Mouse (Mus musculus): ENCODE results near the gene Lmnb2.

Lmnb2 gene

DNA sequence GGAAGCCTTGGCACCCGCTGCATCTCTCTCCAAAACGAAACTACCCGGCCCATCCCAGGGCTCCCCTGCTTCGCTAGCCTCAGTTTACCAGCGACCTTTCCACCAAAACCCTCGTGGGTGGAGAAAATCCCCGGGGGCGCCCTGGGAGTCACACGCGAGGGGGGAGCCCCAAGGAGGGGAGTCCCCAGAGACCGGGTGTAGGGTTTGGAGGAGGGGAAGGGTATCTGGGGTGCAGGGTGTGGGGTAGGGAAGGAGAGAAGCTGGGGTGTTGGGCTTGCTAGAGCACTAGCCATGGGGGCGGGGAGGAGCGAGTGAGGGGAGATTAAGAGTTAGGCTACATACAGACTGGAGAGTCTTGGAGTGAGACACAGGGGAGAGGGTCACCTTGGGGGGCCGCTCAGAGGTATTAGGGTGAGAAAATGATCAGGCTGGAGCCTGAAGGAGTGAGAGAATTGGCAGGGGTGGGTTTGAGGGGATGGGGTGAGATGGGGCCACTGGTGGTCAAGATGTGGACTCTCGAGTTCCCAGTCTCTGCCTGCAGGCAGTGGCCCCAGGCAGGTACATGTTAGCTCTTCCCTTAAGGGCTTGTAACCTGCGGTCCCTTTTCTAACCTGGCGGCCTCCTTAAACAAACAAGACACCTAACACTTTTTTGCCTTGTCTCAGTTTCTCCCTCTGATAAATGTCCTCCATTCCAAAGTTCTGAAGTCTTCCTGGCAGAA is 14.8 kb upstream of the Lmnb2 start:
- in situ Hi-C loops (cut with MboI; ENCODE audit: low pct_unique_long_range_greater_than_20kb in 1 of 2, low sequenced_read_pairs in 2 of 2, unreplicated experiment in 1 of 2) = no loop called here

DNA sequence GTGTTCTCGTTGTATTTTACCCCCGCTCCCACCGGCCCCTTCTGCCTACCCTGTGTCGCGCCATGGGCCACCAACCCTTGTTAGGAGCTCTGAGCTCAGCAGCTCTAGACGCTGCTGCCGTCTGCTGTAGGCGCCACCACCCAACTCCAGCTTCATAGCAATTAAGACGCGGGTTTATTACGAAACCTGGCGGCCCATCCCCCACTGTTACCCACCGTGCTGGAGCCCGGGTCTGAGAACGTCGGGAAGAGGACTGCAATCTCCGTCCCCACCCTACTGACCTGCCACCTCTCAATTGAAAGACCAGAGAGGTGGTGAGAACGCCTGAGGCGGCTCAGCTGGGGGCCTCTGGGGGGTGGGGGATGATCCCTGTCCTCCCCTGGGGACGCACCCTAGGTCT is 14.2 kb upstream of the Lmnb2 start:
- in situ Hi-C loops (cut with MboI; ENCODE audit: low pct_unique_long_range_greater_than_20kb in 1 of 2, low sequenced_read_pairs in 2 of 2, unreplicated experiment in 1 of 2) = no loop called here

DNA sequence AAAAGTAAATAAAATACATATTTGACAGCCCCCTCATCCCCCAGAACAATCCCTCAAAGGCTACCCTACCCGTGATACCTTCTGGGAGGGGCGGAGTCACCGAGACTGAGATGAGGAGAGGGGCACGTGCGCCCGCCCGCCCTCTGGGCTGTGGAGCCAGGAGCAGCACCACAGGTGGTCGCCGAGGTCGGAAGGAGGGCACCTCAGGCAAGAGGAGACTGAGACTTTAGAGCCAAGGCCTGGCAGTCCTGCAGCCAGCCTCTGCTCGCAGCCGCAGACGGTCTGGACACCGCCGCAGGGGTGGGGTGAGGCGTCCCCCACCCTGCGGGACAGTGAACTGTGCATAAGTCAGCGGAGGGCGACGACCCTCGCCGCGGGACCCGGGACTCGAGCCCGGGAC is 13.7 kb upstream of the Lmnb2 start:
- in situ Hi-C loops (cut with MboI; ENCODE audit: low pct_unique_long_range_greater_than_20kb in 1 of 2, low sequenced_read_pairs in 2 of 2, unreplicated experiment in 1 of 2) = no loop called here

DNA sequence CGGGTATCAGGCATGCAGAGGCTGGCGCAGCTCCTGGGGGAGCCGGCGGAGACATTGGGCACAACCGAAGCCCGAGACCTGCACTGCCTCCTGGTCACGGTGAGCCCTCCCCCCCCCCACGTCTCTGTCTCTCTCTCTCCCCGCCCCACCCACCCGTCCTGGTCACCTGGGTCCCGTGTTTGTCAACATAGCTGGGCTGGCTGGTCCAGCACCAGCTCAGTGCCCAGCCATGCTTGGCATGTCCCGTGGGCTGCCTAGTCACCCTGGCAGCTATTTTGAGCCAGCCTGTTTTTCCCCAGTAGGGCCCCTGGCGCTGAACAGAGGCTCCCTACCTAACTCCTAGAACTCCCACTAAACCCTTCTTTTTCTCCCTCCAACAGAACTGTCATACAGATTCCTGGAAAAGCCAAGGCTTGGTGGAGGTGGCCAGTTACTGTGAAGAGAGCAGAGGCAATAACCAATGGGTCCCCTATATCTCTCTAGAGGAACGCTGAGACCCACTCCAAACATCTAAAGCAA is 13.2 kb upstream of the Lmnb2 start:
- in situ Hi-C loops (cut with MboI; ENCODE audit: low pct_unique_long_range_greater_than_20kb in 1 of 2, low sequenced_read_pairs in 2 of 2, unreplicated experiment in 1 of 2) = no loop called here

DNA sequence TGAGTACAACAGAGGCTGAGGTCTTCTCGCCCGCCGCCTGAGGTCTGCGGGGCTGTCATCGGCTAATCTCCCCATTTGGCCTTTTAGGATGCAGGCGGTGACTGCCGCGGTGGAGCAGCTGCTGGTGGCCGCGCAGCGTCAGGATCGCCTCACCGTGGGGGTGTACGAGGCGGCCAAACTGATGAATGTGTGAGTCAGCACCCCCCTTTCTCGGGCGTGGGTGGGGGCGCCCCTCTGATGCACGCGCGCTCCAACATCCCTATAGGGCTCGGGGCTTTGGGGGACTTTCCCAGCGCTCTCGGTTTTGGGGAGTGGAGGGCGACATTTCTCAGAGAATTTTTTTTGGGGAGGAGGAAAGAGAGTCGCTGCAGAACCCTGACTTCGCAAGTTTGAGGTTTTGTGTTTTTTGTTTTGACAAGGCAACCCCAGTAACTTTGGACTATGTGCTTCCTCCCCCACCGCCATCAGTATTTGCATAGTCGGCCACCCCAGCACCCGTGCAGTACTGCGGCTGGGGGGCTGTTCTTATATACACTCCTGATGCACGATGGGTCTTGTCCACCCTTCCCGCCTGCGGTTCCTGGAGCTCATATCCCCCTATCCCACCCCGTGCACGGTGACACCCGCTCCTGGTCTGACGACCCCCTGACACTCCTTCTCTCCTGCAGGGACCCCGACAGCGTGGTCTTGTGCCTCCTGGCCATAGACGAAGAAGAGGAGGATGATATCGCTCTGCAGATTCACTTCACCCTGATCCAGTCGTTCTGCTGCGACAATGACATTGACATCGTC is 12.5 kb upstream of the Lmnb2 start:
- in situ Hi-C loops (cut with MboI; ENCODE audit: low pct_unique_long_range_greater_than_20kb in 1 of 2, low sequenced_read_pairs in 2 of 2, unreplicated experiment in 1 of 2) = no loop called here

DNA sequence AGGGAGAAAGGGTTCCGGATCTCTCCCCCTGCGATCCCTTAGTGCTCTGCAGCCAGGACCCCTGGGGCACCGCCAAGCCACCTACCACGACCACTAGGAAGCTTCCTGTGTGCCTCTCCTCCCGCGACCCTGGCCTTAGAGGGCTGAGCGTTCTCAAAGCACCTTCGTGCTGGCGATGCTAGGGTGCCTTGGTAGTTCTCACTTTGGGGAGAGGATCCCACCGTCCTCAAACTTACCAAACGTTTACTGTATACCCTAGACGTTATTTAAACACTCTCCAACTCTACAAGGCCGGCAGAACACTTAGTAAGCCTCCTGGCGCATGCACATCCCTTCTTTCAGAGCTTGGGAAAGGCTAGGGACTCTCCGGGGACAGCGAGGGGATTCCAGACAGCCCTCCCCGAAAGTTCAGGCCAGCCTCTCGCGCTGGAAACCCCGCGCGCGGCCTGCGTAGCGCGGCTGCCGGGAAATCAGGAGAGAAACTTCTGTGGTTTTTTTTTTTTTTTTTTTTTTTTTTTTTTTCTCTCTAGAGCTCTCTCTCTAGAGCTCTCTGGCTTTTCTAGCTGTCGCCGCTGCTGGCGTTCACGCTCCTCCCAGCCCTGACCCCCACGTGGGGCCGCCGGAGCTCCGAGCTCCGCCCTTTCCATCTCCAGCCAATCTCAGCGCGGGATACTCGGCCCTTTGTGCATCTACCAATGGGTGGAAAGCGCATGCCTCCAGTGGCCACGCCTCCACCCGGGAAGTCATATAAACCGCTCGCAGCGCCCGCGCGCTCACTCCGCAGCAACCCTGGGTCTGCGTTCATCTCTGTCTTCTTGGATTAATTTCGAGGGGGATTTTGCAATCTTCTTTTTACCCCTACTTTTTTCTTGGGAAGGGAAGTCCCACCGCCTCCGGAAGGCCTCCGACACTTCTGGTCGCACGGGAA is 11.5 kb upstream of the Lmnb2 start, which contains the start of gene Gadd45b:
Gadd45b (plus strand) TSS at position 775 of the 928 bp plus-strand sequence.
- in situ Hi-C loops (cut with MboI; ENCODE audit: low pct_unique_long_range_greater_than_20kb in 1 of 2, low sequenced_read_pairs in 2 of 2, unreplicated experiment in 1 of 2) = loop anchor here (5.0 kb wide), 3 partner anchors 33 to 63 kb away; no protein-coding TSS in a partner anchor

DNA sequence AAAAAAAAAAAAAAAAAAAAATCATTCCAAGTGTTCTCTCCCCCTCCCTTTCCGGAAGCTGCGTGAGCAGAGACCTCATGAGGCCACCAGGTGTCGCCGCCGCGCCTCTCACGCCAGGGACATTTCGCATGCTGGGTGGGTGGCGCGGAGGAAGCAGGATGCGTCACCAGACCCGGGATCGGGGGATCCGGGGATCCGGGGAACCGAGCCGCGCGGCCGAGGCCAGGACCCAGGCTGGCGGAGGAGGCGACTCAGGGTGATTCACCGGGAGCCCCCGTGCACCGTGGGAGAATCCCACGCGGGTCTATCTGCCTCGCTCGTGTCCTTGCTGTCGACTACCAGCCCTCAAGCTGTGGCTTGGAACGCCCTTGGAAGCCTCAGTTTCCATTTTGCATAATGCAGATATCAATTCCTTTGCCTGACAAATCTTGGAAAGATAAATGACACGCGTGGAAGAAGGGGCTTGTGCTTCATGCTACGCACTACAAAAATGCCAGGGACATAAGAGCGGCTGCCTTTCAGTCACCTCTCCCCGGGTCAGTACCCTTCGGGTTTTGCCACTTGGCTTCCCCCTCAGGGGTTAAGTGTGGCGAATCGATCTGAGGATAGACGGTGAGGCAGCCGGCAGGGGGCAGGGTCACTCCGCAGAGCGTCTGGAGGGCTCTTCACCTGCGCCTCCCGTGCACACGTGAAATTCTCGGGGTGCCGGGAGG is 10.7 kb upstream of the Lmnb2 start:
- in situ Hi-C loops (cut with MboI; ENCODE audit: low pct_unique_long_range_greater_than_20kb in 1 of 2, low sequenced_read_pairs in 2 of 2, unreplicated experiment in 1 of 2) = loop anchor here (5.0 kb wide), 3 partner anchors 34 to 64 kb away; no protein-coding TSS in a partner anchor

DNA sequence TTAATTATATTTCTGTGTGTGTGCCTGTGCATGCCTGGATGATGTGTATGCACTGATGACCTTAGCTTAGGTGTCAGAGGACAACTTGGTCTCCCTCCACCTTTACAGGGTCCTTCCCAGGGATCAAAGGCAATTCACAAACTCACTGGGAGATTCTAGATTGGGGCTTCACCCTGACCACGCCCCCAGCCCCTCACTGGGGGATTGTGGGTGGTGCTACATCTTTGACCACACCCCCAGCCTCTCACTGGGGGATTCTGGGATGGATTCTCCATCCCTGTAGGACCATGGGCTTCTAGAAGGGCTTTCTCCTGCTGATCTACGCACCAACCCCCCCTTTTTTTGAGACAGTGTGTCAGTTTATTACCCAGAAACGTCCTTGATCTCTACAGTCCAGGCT is 7.4 kb upstream of the Lmnb2 start:
- in situ Hi-C loops (cut with MboI; ENCODE audit: low pct_unique_long_range_greater_than_20kb in 1 of 2, low sequenced_read_pairs in 2 of 2, unreplicated experiment in 1 of 2) = loop anchor here (5.0 kb wide), 3 partner anchors 37 to 67 kb away; no protein-coding TSS in a partner anchor

DNA sequence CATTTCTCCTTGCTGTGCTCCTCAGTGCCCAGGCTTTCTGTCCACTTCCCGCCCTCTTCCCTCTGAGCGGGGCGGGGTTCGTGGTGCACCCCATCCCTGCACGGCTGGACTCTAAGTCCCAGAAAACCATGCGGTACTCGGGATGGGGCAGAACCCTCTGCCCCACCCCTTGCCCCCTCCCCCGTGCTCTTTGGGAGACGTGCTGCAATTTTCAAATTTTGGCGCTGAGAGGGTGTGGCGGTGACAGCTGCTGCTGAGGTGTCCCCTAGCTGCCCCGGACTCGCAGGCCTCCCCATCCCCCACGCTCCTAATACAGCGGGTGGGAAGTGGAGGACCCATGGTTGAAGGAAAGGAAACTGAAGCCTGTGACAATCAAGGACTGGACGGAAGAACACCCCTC is 3.9 kb upstream of the Lmnb2 start:
- in situ Hi-C loops (cut with MboI; ENCODE audit: low pct_unique_long_range_greater_than_20kb in 1 of 2, low sequenced_read_pairs in 2 of 2, unreplicated experiment in 1 of 2) = no loop called here

DNA sequence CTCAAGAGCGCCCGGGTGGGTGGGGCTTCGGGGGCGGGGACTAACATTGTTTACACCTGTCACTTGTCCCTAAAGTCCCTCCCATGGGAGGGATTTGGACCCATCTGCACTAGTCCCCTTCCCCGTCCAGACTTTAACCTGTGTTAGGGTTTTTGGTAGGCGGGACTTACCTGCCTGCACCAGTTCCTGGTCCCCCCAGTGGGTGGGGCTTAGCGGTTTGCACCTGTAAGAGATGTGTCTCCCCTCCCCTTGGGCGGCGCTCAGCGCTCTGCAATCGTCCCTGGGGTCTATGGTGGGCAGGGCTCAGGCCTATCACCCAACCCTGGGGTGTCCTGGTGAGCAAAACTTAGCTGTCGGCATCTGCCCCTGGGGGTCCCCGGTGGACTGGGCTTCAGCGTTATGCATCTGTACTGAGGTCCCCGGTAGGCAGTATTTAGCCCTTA is 688 bp downstream of the Lmnb2 start:
- in situ Hi-C loops (cut with MboI; ENCODE audit: low pct_unique_long_range_greater_than_20kb in 1 of 2, low sequenced_read_pairs in 2 of 2, unreplicated experiment in 1 of 2) = no loop called here

DNA sequence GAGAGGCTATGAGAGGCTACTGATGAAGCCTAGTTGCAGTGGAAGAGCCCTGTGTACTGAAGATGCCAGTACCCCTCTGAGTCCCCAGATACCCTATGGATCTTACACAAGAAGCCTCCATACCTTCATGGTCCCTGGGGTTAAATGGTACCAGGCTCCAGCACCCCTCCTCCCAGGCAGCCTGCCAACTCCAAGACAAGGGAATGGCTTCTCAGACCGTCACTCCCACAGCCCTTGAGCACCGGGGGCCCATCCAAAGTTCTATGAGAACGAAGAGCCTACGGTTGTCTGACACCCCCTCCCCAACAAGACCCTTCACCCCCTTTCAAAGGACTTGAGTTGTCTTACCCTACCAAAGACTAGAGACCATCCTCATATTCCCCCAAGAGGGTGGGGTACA is 2.3 kb downstream of the Lmnb2 start:
- in situ Hi-C loops (cut with MboI; ENCODE audit: low pct_unique_long_range_greater_than_20kb in 1 of 2, low sequenced_read_pairs in 2 of 2, unreplicated experiment in 1 of 2) = no loop called here

DNA sequence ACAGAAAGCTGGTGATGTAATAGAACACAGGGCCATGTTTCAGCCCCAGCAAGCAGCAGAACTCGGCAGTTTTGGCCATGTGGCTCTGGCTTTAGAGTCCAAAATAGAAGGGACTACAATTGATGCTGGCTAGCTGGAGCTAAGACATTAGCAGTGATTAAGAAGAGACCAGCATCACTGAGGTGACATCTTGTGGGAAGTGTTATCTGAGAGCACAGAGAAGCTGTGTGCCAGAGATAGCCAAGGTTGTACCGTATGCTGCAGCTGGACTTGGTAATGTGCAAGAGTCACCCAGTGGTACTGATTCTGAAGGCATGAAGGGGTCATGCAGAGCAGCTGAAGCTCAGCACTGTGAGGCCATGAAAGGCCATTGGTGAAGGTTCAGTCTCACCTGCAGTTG is 2.8 kb downstream of the Lmnb2 start:
- in situ Hi-C loops (cut with MboI; ENCODE audit: low pct_unique_long_range_greater_than_20kb in 1 of 2, low sequenced_read_pairs in 2 of 2, unreplicated experiment in 1 of 2) = no loop called here

DNA sequence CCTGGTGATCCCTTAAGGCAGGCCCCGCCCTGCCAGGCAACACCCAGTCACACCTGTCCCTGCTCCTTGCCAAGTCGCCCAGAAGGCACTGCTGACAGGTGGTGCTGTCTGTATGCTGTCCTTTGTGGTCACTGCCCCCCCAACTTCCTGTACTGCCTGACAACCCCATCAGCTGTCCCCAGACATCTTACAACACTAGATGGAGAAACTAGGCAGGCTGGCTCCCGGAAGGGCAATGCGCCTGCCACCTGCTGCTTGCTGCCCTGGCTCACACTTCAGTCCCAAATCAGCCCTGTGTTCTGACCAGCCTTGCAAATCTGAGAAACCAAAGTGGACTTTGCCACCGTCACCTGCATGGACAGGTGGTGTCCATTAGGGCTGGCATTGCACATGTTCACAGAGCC is 3.8 kb downstream of the Lmnb2 start:
- in situ Hi-C loops (cut with MboI; ENCODE audit: low pct_unique_long_range_greater_than_20kb in 1 of 2, low sequenced_read_pairs in 2 of 2, unreplicated experiment in 1 of 2) = no loop called here

DNA sequence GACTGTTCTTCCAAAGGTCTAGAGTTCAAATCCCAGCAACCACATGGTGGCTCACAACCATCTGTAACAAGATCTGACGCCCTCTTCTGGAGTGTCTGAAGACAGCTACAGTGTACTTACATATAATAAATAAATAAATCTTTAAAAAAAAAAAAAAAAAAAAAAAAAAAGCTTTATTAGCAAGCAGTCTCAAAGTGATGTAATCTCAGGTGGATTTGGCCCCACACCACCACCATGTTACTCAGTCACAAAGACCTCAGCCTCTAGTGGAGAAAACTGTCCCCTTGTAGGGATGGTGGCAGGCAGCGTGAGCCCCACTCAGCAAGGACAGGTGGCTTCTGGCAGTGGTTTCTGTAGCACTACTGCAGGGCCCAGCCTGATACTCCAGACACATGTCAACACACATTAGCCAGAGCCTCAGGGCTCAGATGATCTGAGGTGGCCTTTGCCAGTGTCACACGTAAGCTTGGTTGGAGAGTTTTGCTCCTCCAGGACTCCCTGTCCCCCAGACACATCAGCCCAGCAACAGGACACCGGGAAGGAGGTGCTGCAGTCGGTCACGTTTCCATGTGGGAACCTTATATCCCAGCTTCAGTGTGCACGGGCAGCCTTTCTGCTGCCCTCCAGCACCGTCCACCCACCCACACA is 4.6 kb downstream of the Lmnb2 start:
- in situ Hi-C loops (cut with MboI; ENCODE audit: low pct_unique_long_range_greater_than_20kb in 1 of 2, low sequenced_read_pairs in 2 of 2, unreplicated experiment in 1 of 2) = no loop called here

DNA sequence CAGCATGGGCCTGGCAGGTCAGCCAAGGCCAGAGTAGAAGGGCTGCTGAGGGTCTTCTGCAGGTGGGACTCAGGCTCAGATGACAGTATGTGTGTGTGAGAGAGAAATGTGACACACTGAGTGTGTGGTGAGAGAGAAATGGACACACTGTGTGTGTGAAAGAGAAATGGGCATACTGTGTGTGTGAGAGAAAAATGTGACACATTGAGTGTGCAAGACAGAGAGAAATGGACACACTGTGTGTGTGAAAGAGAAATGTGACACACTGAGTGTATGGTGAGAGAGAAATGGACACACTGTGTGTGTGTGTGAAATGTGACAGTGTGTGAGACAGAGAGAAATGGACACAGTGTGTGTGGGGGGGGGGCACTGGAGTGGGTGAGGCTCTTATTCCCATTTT is 6.2 kb downstream of the Lmnb2 start:
- in situ Hi-C loops (cut with MboI; ENCODE audit: low pct_unique_long_range_greater_than_20kb in 1 of 2, low sequenced_read_pairs in 2 of 2, unreplicated experiment in 1 of 2) = no loop called here

DNA sequence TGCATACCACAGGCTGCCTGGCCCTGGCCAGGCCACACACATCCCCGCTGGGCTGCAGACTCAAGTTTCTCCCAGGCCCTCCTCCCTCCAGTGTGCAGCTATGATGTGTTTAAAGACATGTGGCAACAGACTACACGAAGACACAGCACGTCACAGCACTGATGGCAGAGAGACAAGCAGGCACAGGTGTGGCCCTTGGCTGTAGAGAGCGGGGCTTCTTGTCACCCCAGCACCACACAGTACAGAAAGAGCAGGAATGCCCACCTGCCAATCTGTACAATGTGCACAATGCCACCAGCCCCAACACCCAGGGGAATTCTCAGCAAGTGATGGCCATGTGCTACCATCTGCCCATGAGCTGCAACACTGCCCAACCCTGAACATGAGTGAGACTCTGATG is 6.7 kb downstream of the Lmnb2 start:
- in situ Hi-C loops (cut with MboI; ENCODE audit: low pct_unique_long_range_greater_than_20kb in 1 of 2, low sequenced_read_pairs in 2 of 2, unreplicated experiment in 1 of 2) = no loop called here

DNA sequence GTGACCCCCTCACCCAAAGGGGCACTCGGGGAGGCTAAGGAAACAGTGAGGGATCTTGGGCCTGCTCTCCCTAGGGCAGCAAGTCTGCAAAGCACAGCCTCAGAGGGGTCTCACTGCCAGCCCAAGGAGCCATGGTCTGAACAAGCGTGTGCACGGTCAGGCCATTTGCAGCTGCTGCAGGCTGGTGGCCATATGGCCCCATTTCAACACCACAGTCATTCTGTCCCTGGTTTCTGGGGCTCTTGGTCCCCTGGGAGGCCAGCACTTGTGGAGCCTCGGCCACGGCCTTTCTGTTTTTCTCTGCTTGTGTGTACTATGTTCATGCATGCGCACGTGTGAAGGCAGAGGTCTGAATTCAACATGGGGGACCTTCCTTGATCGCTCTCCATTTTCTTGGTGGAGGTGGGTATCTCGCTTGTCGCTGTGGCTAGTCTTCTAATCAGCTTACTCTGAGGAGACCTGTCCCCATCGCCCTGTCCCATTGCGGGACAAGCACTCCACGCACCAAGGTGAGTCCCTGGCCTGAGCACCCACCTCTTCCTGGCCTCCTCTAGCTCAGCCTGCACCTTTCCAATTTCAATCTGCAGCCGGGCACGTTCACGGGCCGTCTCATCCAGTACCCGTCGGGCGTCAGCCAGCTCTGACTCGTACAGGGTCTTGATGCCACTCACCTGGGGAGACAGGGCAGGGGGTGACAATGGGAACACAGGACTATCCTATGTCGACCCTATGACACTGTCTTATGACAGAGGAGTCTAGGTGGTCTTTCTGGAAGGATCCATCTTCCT is 8.5 kb downstream of the Lmnb2 start:
- in situ Hi-C loops (cut with MboI; ENCODE audit: low pct_unique_long_range_greater_than_20kb in 1 of 2, low sequenced_read_pairs in 2 of 2, unreplicated experiment in 1 of 2) = no loop called here
